Mouse (Mus musculus) cortical plate, adult 2 months (tissue): ENCODE results near the gene Pfn2. TPM values are rescaled to one million over a fixed set of nuclear protein-coding genes. Genes with fewer than 3 reads are reported as not detected.
A peak's percentile ranks its signal among the peaks of the same experiment; 100 is the strongest.
"Not testable (repeated sequence)": the region's sequence is repeated elsewhere in the genome, so short reads cannot be mapped to it uniquely, and the experiment has no call there.

ENCODE experiments used
- H3K27ac ChIP-seq: fragments of 200-500 bp; 2 replicates; pipeline ENCODE4 v1.5.1; 2012; ENCODE audit warnings: low read length, control low read depth, inconsistent platforms; ENCODE audit not compliant: insufficient read depth
- H3K4me1 ChIP-seq: fragments of 200-500 bp; 2 replicates; pipeline ENCODE4 v1.6.1; 2011; ENCODE audit warnings: low read length; ENCODE audit not compliant: control insufficient read depth, insufficient read depth
- H3K4me3 ChIP-seq: fragments of 200-500 bp; 2 replicates; pipeline ENCODE4 v1.5.1; 2011; ENCODE audit warnings: mild to moderate bottlenecking, low read length, control low read depth; ENCODE audit not compliant: insufficient read depth
- CTCF ChIP-seq: fragments of 200-500 bp; IDR thresholded peaks from 2 replicates; pipeline ENCODE4 v1.5.1; 2011; ENCODE audit warnings: mild to moderate bottlenecking, control low read depth, low read length; ENCODE audit not compliant: insufficient read depth; ENCODE audit errors: extremely low read depth
- POLR2A ChIP-seq: fragments of 200-500 bp; IDR thresholded peaks from 2 replicates; pipeline ENCODE4 v1.6.1; 2011; ENCODE audit warnings: mild to moderate bottlenecking, low read length, control low read depth; ENCODE audit not compliant: insufficient read depth; ENCODE audit errors: extremely low read depth
- polyA plus RNA-seq: library from polyadenylated mRNA; depleted of rRNA; stranded (reverse); fragments of >200 nt; gene quantifications from 2 replicates; pipeline ENCODE4 v1.2.3, GENCODE M21; 2012; rRNA removed

Gene Pfn2
- 548 and 551 TPM in 2 replicates for polyA plus RNA-seq

DNA sequence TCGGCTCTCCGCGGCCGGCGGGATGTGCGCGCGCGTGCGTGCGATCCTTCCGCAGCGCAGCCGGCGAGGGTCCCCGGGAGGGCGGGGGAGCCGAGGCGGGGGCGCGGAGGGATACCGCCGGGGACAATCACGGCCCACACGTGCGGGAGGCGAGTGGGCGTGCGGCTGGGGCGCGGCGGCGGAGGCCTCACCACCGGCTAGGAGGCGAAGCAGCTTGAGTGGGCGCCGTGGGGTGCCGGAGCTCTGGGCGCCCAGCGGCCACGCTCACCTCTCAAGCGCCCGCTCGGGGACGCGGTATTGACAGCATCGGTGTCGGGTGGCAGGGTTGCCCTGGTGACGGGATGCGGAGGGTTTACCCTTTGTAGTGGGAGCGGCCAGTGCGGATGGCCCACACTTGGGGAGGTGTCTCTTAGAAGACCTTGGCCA lies at the start of gene Pfn2:
Pfn2 (minus strand) TSS at position 320 of the 426 bp plus-strand sequence.
- TF ChIP-seq POLR2A = no peak; the same call in 1 of the 2 replicates
- no peak for TF ChIP-seq CTCF
- Histone ChIP-seq H3K4me3 (peak within 1 kb of the TSS; percentile 56), H3K27ac (peak within 1 kb of the TSS; percentile 100), H3K4me1 (no peaks in the 10 kb centered on the region; the same call in none of the 2 replicates)

- Histone ChIP-seq H3K27ac (no peak overlapping the region), H3K4me3 (no peak overlapping the region), H3K4me1 (no peaks in the 10 kb centered on the region; the same call in 1 of the 2 replicates)
- no peak for TF ChIP-seq CTCF
- no peak for TF ChIP-seq POLR2A
Measured at GRCm38 (mm10) chr3:57882945-57883344, 35.1 kb upstream of the Pfn2 start.

GRCm38 (mm10) chr3:57846912-57847759 lies 743 bp downstream of the Pfn2 start:
- Histone ChIP-seq H3K4me1 (peaks cover 4% of the 10 kb centered on the region), H3K4me3 (peak overlapping the region; percentile 56), H3K27ac (peak overlapping the region; percentile 100)
- TF ChIP-seq POLR2A = no peak
- no peak for TF ChIP-seq CTCF

GRCm38 (mm10) chr3:57846662-57846911 lies 1.3 kb downstream of the Pfn2 start:
- TF ChIP-seq POLR2A = 0 out of 2 replicates have a peak, but pooled peaks have one; percentile 4
- no peak for TF ChIP-seq CTCF
- peak overlapping the region; percentile 100 for H3K27ac ChIP-seq
- peak overlapping the region; percentile 56 for H3K4me3 ChIP-seq
- peaks cover 4% of the 10 kb centered on the region for H3K4me1 ChIP-seq

GRCm38 (mm10) chr3:57845786-57846661 lies 1.9 kb downstream of the Pfn2 start:
- no peak for TF ChIP-seq CTCF
- peak; percentile 14; the same call in 1 of the 2 replicates for TF ChIP-seq POLR2A

GRCm38 (mm10) chr3:57843775-57844174 lies 4.1 kb downstream of the Pfn2 start:
- TF ChIP-seq CTCF (no peak), POLR2A (no peak)
- Histone ChIP-seq H3K27ac (no peak overlapping the region), H3K4me1 (peaks cover 4% of the 10 kb centered on the region), H3K4me3 (no peak overlapping the region; the same call in 1 of the 2 replicates)

More at GRCm38 (mm10) chr3:57845786-57846661, 1.9 kb downstream of the Pfn2 start:
- peaks cover 4% of the 10 kb centered on the region for H3K4me1 ChIP-seq
- H3K4me3 ChIP-seq = peak overlapping the region; percentile 56
- peak overlapping the region; percentile 100 for H3K27ac ChIP-seq

- H3K27ac ChIP-seq = no peak overlapping the region
- H3K4me3 ChIP-seq = no peak overlapping the region
- TF ChIP-seq POLR2A (no peak), CTCF (no peak)
- H3K4me1 ChIP-seq = no peaks in the 10 kb centered on the region
Measured at GRCm38 (mm10) chr3:57836911-57837310, 11.0 kb downstream of the Pfn2 start.

- TF ChIP-seq CTCF (no peak), POLR2A (no peak)
- H3K4me3 ChIP-seq = no peak overlapping the region
- no peak overlapping the region for H3K27ac ChIP-seq
- H3K4me1 ChIP-seq = no peaks in the 10 kb centered on the region
Measured at GRCm38 (mm10) chr3:57833585-57833984, 14.3 kb downstream of the Pfn2 start.

- H3K4me3 ChIP-seq = no peak overlapping the region
- TF ChIP-seq POLR2A = no peak
- TF ChIP-seq CTCF = no peak
- H3K27ac ChIP-seq = no peak overlapping the region
- H3K4me1 ChIP-seq = no peaks in the 10 kb centered on the region
Measured at GRCm38 (mm10) chr3:57825866-57826265, 22.0 kb downstream of the Pfn2 start.

- TF ChIP-seq CTCF (peak; percentile 25; the same call in 1 of the 2 replicates), POLR2A (no peak)
- Histone ChIP-seq H3K4me1 (no peaks in the 10 kb centered on the region), H3K27ac (no peak overlapping the region), H3K4me3 (no peak overlapping the region)
Measured at GRCm38 (mm10) chr3:57815447-57815846, 32.4 kb downstream of the Pfn2 start.

DNA sequence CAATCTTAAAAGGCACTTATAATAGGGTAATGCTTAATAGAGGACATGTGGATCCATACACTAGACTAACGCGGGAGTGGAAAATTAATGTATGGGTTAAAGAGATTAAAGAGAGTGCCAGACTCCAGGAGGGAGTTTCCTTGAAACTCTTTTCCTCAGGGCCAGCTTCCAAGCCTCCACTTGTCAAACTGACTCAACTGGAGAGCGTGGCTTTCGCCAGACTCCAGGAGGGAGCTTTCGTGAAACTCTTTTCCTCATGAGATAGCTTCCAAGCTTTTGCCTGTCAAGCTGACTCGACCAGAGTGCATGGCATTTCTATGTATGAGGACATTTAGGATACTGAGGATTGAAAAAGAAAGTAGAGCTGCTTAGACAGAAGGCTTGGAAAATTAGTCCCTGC lies 52.8 kb downstream of the Pfn2 start:
- H3K4me3 ChIP-seq, H3K4me1 ChIP-seq, H3K27ac ChIP-seq: not testable (repeated sequence)
